Mouse (Mus musculus) C2C12 (cell line): ENCODE data around the gene Celf2.
A peak's percentile ranks its signal among the peaks of the same experiment; 100 is the strongest.

ENCODE experiments used
- CEBPB ChIP-seq: IDR thresholded peaks from one replicate; pipeline ENCODE4 v1.6.1; 2011; ENCODE audit warnings: low read depth, mild to moderate bottlenecking, control low read depth, moderate library complexity
- CTCF ChIP-seq: IDR thresholded peaks from one replicate; pipeline ENCODE4 v1.5.1; 2011; ENCODE audit not compliant: control insufficient read depth, insufficient read depth, insufficient read length
- FOSL1 ChIP-seq: IDR thresholded peaks from one replicate; pipeline ENCODE4 v1.8.0; 2011; ENCODE audit warnings: mild to moderate bottlenecking, low read length; ENCODE audit not compliant: poor library complexity, insufficient read depth, severe bottlenecking
- MAX ChIP-seq: IDR thresholded peaks from one replicate; pipeline ENCODE4 v1.6.1; 2011; ENCODE audit warnings: mild to moderate bottlenecking, control low read depth
- MYOD1 ChIP-seq: IDR thresholded peaks from one replicate; pipeline ENCODE4 v1.6.1; 2011; ENCODE audit warnings: low read depth; ENCODE audit not compliant: control insufficient read depth, insufficient read length
- MYOG ChIP-seq: IDR thresholded peaks from one replicate; pipeline ENCODE4 v1.6.1; 2011; ENCODE audit not compliant: control insufficient read depth, insufficient read length; ENCODE audit errors: extremely low read depth
- USF1 ChIP-seq: IDR thresholded peaks from one replicate; pipeline ENCODE4 v1.6.1; 2011; ENCODE audit warnings: low read depth, mild to moderate bottlenecking, control low read depth, moderate library complexity

- no peak for TF ChIP-seq CTCF
- TF ChIP-seq MAX = no peak
- peak; percentile 10 for TF ChIP-seq USF1
- TF ChIP-seq CEBPB = no peak
- no peak for TF ChIP-seq MYOD1
- no peak for TF ChIP-seq FOSL1
- no peak for TF ChIP-seq MYOG
These were observed 787.6 kb downstream of the Celf2 start for GRCm38 (mm10) chr2:6721460-6722401.
